Mouse (Mus musculus) layer of hippocampus, adult 9-10 months (tissue): ENCODE results near the gene Ccdc81.

Experiments
- DNase-seq: peaks from one replicate; pipeline ENCODE4 v3.0.0; 2022; ENCODE audit warnings: low spot score

Ccdc81 gene

GRCm38 (mm10) chr7:89903442-89904343 is at the start of gene Ccdc81:
Gene Ccdc81, minus strand, starts transcription at chr7:89903629.
- DNase-seq: no peak

- no peak for DNase-seq
These were observed 46.0 kb upstream of the Ccdc81 start for GRCm38 (mm10) chr7:89949403-89949802.

GRCm38 (mm10) chr7:89948026-89948425 is 44.6 kb upstream of the Ccdc81 start:
- DNase-seq: no peak

- DNase-seq: peak; percentile 92
These were observed 37.4 kb upstream of the Ccdc81 start, which contains the start of gene Hikeshi for GRCm38 (mm10) chr7:89940571-89941463. Gene Hikeshi, minus strand, starts transcription at chr7:89941204.

- no peak for DNase-seq
These were observed 36.3 kb upstream of the Ccdc81 start for GRCm38 (mm10) chr7:89939497-89940353.

- peak; percentile 71 for DNase-seq
These were observed 20.2 kb upstream of the Ccdc81 start for GRCm38 (mm10) chr7:89923441-89924180.

GRCm38 (mm10) chr7:89917776-89918175 is 14.3 kb upstream of the Ccdc81 start:
- no peak for DNase-seq

- DNase-seq: no peak
These were observed 13.3 kb upstream of the Ccdc81 start for GRCm38 (mm10) chr7:89916711-89917110.

- DNase-seq: no peak
These were observed 10.2 kb upstream of the Ccdc81 start for GRCm38 (mm10) chr7:89913432-89914158.

- DNase-seq: no peak
These were observed 8.9 kb upstream of the Ccdc81 start for GRCm38 (mm10) chr7:89912356-89912755.

GRCm38 (mm10) chr7:89909711-89910110 is 6.3 kb upstream of the Ccdc81 start:
- no peak for DNase-seq

GRCm38 (mm10) chr7:89908899-89909621 is 5.6 kb upstream of the Ccdc81 start:
- DNase-seq: no peak

- DNase-seq: no peak
These were observed 5.0 kb upstream of the Ccdc81 start for GRCm38 (mm10) chr7:89908421-89908820.

GRCm38 (mm10) chr7:89907950-89908349 is 4.5 kb upstream of the Ccdc81 start:
- peak; percentile 71 for DNase-seq

- no peak for DNase-seq
These were observed 422 bp downstream of the Ccdc81 start for GRCm38 (mm10) chr7:89903007-89903406.

- DNase-seq: no peak
These were observed 11.6 kb downstream of the Ccdc81 start for GRCm38 (mm10) chr7:89891856-89892255.

GRCm38 (mm10) chr7:89891412-89891811 is 12.0 kb downstream of the Ccdc81 start:
- no peak for DNase-seq

GRCm38 (mm10) chr7:89884551-89884950 is 18.9 kb downstream of the Ccdc81 start:
- DNase-seq: no peak

GRCm38 (mm10) chr7:89879686-89880085 is 23.7 kb downstream of the Ccdc81 start:
- DNase-seq: no peak

- DNase-seq: no peak
These were observed 36.2 kb downstream of the Ccdc81 start for GRCm38 (mm10) chr7:89867221-89867620.
